Mouse (Mus musculus): ENCODE results near the gene Klhl18. TPM values are rescaled to one million over a fixed set of nuclear protein-coding genes. Genes with fewer than 3 reads are reported as not detected.
A peak's percentile ranks its signal among the peaks of the same experiment; 100 is the strongest.

The Klhl18 gene
- total and polyA plus RNA-seq, 2 experiments, result 2.0 to 6.9 TPM

DNA sequence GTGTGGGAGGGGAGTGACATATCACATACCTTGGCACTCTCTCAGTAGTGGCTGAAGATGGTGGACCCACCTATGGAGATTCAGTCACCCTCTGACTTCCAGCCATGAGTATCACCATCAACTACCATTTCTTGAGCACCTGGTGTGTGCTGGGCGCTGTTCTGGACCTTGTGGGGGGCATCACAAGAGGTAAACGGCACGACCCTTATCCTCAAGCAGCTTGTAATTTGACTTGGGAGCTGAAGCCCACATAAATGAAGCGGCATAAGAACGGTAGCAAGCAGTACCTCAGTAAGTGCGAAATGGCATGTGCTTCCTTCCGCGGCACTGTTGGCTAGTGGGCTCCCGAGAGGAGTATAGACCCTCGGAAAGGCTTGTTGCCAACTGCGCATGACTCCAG, 1.5 kb upstream of the Klhl18 start:
- no peak overlapping the region for H3K4me3 ChIP-seq (ENCODE audit: insufficient read depth, low read depth, low read length)
- no peak overlapping the region for H3K27ac ChIP-seq (replicated peaks; ENCODE audit: insufficient read depth, low read depth, low read length)
- no peak for TF ChIP-seq CTCF (IDR thresholded peaks at IDR 0.05; ENCODE audit: low read depth, low read length)
- TF ChIP-seq POLR2A (IDR thresholded peaks at IDR 0.05; ENCODE audit: extremely low read depth, insufficient read depth, low read length), result no peak
- peaks cover 6% of the 10 kb centered on the region for H3K4me1 ChIP-seq (ENCODE audit: control insufficient read depth, insufficient read depth, low read length)
- no peaks in the 10 kb centered on the region for H3K79me2 ChIP-seq (ENCODE audit: control insufficient read depth, insufficient read depth, low read length)
- H3K27me3 ChIP-seq (ENCODE audit: control insufficient read depth, insufficient read depth, low read length), result no peaks in the 10 kb centered on the region
- DNase-seq (ENCODE audit: extremely low read depth, low read depth, low spot score), result no peak
- no peak overlapping the region for H3K9ac ChIP-seq (ENCODE audit: low read depth, low read length)
- 50% methylated on average over 11 of the region's 11 CpGs for WGBS
- no peaks in the 10 kb centered on the region for H3K36me3 ChIP-seq (ENCODE audit: control insufficient read depth, insufficient read depth, low read length)

DNA sequence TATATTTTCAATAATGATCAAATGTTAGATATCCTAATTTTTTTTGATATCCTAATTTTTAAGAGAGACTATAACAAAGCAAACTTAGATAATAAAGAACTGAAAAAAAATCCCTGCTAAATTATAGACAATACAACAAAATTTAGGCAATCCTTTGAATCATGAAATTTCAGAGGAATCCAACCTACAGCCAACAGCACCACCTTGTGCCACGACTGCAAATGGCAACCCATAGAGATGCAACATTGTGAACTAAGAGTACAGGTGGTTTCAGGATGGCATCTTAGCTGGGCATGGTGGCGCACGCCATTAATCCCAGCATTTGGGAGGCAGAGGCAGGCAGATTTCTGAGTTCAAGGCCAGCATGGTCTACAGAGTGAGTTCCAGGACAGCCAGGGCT, 10.3 kb downstream of the Klhl18 start:
- H3K4me1 ChIP-seq (ENCODE audit: control insufficient read depth, insufficient read depth, low read length), result no peaks in the 10 kb centered on the region
- H3K27ac ChIP-seq (replicated peaks; ENCODE audit: insufficient read depth, low read depth, low read length), result no peak overlapping the region
- H3K27me3 ChIP-seq (ENCODE audit: control insufficient read depth, insufficient read depth, low read length), result no peaks in the 10 kb centered on the region
- WGBS, result 88% methylated on average over 3 of the region's 3 CpGs
- no peak overlapping the region for H3K4me3 ChIP-seq (ENCODE audit: insufficient read depth, low read depth, low read length)
- DNase-seq (ENCODE audit: extremely low read depth, low read depth, low spot score), result no peak
- peak; percentile 36; the same call in 1 of the 2 replicates for TF ChIP-seq CTCF (IDR thresholded peaks at IDR 0.05; ENCODE audit: low read depth, low read length)
- TF ChIP-seq POLR2A (IDR thresholded peaks at IDR 0.05; ENCODE audit: extremely low read depth, insufficient read depth, low read length), result no peak
- no peaks in the 10 kb centered on the region for H3K36me3 ChIP-seq (ENCODE audit: control insufficient read depth, insufficient read depth, low read length)
- H3K9ac ChIP-seq (ENCODE audit: low read depth, low read length), result no peak overlapping the region
- peaks cover 8% of the 10 kb centered on the region for H3K79me2 ChIP-seq (ENCODE audit: control insufficient read depth, insufficient read depth, low read length)

DNA sequence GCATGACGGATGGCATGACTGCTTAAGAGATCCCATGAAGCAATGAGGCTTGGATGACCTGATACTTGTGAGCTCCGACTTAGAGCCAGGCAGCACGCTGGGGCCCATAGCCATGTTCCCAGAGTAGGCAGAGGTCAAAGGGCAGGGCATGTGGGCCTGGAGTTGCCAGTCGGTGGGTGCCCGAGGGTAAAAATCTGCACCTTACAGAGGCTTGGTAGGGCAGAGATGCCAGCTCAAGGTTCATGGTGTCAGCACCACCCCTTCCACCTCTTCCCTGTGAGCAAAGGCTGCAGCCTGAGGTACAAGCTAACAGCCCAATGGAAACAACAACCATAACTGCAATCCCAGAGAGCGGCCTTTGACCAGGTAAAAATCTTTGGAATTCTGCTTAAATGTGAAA, 11.2 kb downstream of the Klhl18 start:
- H3K79me2 ChIP-seq (ENCODE audit: control insufficient read depth, insufficient read depth, low read length), result peaks cover 8% of the 10 kb centered on the region
- WGBS, result 91% methylated on average over 6 of the region's 6 CpGs
- no peak overlapping the region for H3K27ac ChIP-seq (replicated peaks; ENCODE audit: insufficient read depth, low read depth, low read length)
- no peaks in the 10 kb centered on the region for H3K4me1 ChIP-seq (ENCODE audit: control insufficient read depth, insufficient read depth, low read length)
- TF ChIP-seq CTCF (IDR thresholded peaks at IDR 0.05; ENCODE audit: low read depth, low read length), result no peak
- no peak for TF ChIP-seq POLR2A (IDR thresholded peaks at IDR 0.05; ENCODE audit: extremely low read depth, insufficient read depth, low read length)
- H3K27me3 ChIP-seq (ENCODE audit: control insufficient read depth, insufficient read depth, low read length), result no peaks in the 10 kb centered on the region
- DNase-seq (ENCODE audit: extremely low read depth, low read depth, low spot score), result no peak
- H3K4me3 ChIP-seq (ENCODE audit: insufficient read depth, low read depth, low read length), result no peak overlapping the region
- H3K9ac ChIP-seq (ENCODE audit: low read depth, low read length), result no peak overlapping the region
- no peaks in the 10 kb centered on the region for H3K36me3 ChIP-seq (ENCODE audit: control insufficient read depth, insufficient read depth, low read length)

DNA sequence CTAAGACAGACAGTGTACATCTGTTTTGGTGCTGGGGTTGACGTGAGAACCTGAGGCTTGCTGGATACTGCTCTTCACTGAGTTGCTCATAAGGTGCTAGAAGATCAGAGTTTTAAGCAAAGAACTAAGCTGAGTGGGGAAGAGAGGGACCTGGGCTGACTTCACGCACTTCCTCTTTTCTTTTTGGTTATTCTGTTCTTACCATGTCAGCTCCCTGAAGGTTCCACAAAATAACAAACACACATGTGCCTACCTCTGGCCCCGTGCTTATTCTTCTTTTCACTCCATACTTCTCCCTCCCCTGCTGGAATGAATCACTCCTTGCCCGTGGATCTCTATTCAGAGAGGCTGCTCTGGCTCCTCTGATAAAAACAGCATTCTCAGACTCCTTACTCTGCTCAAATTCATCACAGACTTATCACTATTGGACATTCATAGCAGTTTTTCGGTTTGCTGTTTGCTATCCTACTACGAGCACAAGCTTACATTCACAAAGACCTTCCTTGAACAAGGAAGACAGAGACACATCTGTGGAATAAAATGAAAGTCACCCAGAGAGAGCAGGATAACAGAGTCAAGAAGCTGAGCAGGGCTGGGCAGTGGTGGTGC, 12.4 kb downstream of the Klhl18 start:
- Histone ChIP-seq H3K4me1 (ENCODE audit: control insufficient read depth, insufficient read depth, low read length) (no peaks in the 10 kb centered on the region), H3K36me3 (ENCODE audit: control insufficient read depth, insufficient read depth, low read length) (no peaks in the 10 kb centered on the region), H3K27ac (replicated peaks; ENCODE audit: insufficient read depth, low read depth, low read length) (no peak overlapping the region), H3K79me2 (ENCODE audit: control insufficient read depth, insufficient read depth, low read length) (peaks cover 8% of the 10 kb centered on the region), H3K9ac (ENCODE audit: low read depth, low read length) (no peak overlapping the region), H3K4me3 (ENCODE audit: insufficient read depth, low read depth, low read length) (no peak overlapping the region), H3K27me3 (ENCODE audit: control insufficient read depth, insufficient read depth, low read length) (no peaks in the 10 kb centered on the region)
- no peak for TF ChIP-seq CTCF (IDR thresholded peaks at IDR 0.05; ENCODE audit: low read depth, low read length)
- no peak for TF ChIP-seq POLR2A (IDR thresholded peaks at IDR 0.05; ENCODE audit: extremely low read depth, insufficient read depth, low read length)
- 83% methylated on average over 6 of the region's 6 CpGs for WGBS
- no peak for DNase-seq (ENCODE audit: extremely low read depth, low read depth, low spot score)

DNA sequence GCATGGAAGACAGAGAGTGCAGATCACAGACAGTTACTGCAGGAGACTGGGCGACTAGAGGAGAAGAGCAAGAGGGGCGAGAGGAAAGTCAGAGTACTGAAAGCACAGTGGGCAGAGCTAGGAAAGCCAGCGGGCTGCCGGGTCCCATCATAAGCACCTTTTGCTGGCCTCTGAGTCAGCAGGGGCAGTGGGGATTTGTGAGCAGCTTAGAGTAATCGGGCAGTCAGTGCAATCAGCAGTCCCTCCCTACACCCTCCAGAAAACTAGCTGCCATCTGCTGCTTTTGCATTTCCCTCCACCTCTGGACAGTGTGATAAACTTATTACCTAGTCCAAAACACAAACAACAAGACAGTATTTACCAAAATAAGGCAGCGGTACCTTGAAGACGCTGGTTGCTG, 14.2 kb downstream of the Klhl18 start:
- Histone ChIP-seq H3K4me3 (ENCODE audit: insufficient read depth, low read depth, low read length) (no peak overlapping the region), H3K27ac (replicated peaks; ENCODE audit: insufficient read depth, low read depth, low read length) (no peak overlapping the region), H3K36me3 (ENCODE audit: control insufficient read depth, insufficient read depth, low read length) (no peaks in the 10 kb centered on the region), H3K27me3 (ENCODE audit: control insufficient read depth, insufficient read depth, low read length) (no peaks in the 10 kb centered on the region), H3K9ac (ENCODE audit: low read depth, low read length) (no peak overlapping the region), H3K4me1 (ENCODE audit: control insufficient read depth, insufficient read depth, low read length) (no peaks in the 10 kb centered on the region), H3K79me2 (ENCODE audit: control insufficient read depth, insufficient read depth, low read length) (peaks cover 8% of the 10 kb centered on the region)
- DNase-seq (ENCODE audit: extremely low read depth, low read depth, low spot score), result no peak
- 88% methylated on average over 7 of the region's 7 CpGs for WGBS
- TF ChIP-seq CTCF (IDR thresholded peaks at IDR 0.05; ENCODE audit: low read depth, low read length) (no peak), POLR2A (IDR thresholded peaks at IDR 0.05; ENCODE audit: extremely low read depth, insufficient read depth, low read length) (no peak)

Data from liver, adult 2 months (tissue).